Mouse (Mus musculus) gonadal fat pad, adult 2 months (tissue): ENCODE results near the gene Stk38. TPM values are rescaled to one million over a fixed set of nuclear protein-coding genes. Genes with fewer than 3 reads are reported as not detected.
"Not testable (repeated sequence)": the region's sequence is repeated elsewhere in the genome, so short reads cannot be mapped to it uniquely, and the experiment has no call there.

Experiments used
- DNase-seq: peaks from one replicate; pipeline ENCODE4 v3.0.0-alpha.2; 2012; ENCODE audit warnings: low read depth
- polyA plus RNA-seq: library from polyadenylated mRNA; depleted of rRNA; stranded (reverse); fragments of >200 nt; gene quantifications from 2 replicates; pipeline ENCODE4 v1.2.3, GENCODE M21; 2012; rRNA removed

Stk38 gene
- 51.3 and 55.6 TPM in 2 replicates for polyA plus RNA-seq

- DNase-seq, result no peak
Observed at GRCm38 (mm10) chr17:29007641-29008325, at the start of gene Stk38. TSS of gene Stk38 (minus strand) at chr17:29007995.

- no peak for DNase-seq
Observed at GRCm38 (mm10) chr17:29057361-29057890, 49.6 kb upstream of the Stk38 start.

GRCm38 (mm10) chr17:29056699-29057151, 48.9 kb upstream of the Stk38 start:
- DNase-seq, result no peak

GRCm38 (mm10) chr17:29056207-29056606, 48.4 kb upstream of the Stk38 start:
- no peak for DNase-seq

GRCm38 (mm10) chr17:29055586-29055985, 47.8 kb upstream of the Stk38 start:
- no peak for DNase-seq

GRCm38 (mm10) chr17:29054429-29054828, 46.6 kb upstream of the Stk38 start:
- no peak for DNase-seq

- no peak for DNase-seq
Observed at GRCm38 (mm10) chr17:29053841-29054240, 46.0 kb upstream of the Stk38 start.

- no peak for DNase-seq
Observed at GRCm38 (mm10) chr17:29053067-29053466, 45.3 kb upstream of the Stk38 start.

- no peak for DNase-seq
Observed at GRCm38 (mm10) chr17:29050791-29051190, 43.0 kb upstream of the Stk38 start.

- DNase-seq, result no peak
Observed at GRCm38 (mm10) chr17:29049923-29050322, 42.1 kb upstream of the Stk38 start.

GRCm38 (mm10) chr17:29049508-29049889, 41.7 kb upstream of the Stk38 start:
- no peak for DNase-seq

- no peak for DNase-seq
Observed at GRCm38 (mm10) chr17:29048748-29049507, 41.1 kb upstream of the Stk38 start.

GRCm38 (mm10) chr17:29047697-29048514, 40.1 kb upstream of the Stk38 start:
- no peak for DNase-seq

GRCm38 (mm10) chr17:29046863-29047262, 39.1 kb upstream of the Stk38 start:
- DNase-seq, result no peak

- no peak for DNase-seq
Observed at GRCm38 (mm10) chr17:29045741-29046530, 38.1 kb upstream of the Stk38 start.

GRCm38 (mm10) chr17:29044925-29045319, 37.1 kb upstream of the Stk38 start:
- no peak for DNase-seq

GRCm38 (mm10) chr17:29044146-29044924, 36.5 kb upstream of the Stk38 start:
- DNase-seq, result no peak

GRCm38 (mm10) chr17:29043583-29043982, 35.8 kb upstream of the Stk38 start:
- no peak for DNase-seq

GRCm38 (mm10) chr17:29042569-29042968, 34.8 kb upstream of the Stk38 start:
- DNase-seq, result no peak

GRCm38 (mm10) chr17:29041632-29042031, 33.8 kb upstream of the Stk38 start:
- not testable (repeated sequence) for DNase-seq
